Mouse (Mus musculus): ENCODE results near the gene Ccdc159. TPM values are rescaled to one million over a fixed set of nuclear protein-coding genes. Genes with fewer than 3 reads are reported as not detected.

The Ccdc159 gene
- polyA plus RNA-seq, 1 experiment from 2014 or later, result 2.3 TPM

DNA sequence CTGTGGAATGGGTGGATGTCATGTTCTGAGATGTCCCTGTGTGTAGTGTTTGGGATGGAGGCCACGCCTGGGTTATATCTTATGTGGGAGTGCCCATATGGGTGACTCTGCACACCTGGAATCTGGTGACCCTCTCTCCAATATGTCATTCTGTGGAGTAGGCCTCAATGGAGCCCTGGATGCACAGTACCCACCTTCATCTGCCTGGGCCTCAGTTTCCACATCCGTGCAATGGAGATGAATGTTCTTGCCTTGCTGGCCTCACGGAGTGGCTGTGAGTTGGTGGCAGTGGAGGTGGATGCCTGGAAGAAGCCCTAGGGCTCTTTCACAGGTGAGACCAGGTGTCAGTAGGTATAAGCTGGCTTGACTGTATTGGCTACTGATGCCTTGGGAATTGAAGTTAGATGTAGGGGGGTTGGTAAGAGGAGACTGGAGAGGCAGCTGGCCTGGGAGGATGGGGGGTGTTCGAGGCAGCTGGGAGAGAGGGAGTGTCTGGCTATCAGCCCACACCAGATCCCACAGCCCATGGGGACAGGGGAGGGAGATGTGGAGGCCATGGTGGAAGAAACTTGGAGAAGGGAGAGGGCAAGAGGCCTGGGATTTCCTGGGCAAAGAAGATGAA, 11.1 kb downstream of the Ccdc159 start:
- no peak for ATAC-seq (replicated peaks; ENCODE audit: insufficient number of reproducible peaks, low FRiP score, low TSS enrichment)
- 0 out of 2 replicates have a peak, but pooled peaks cover 3% of the 10 kb centered on the region for H3K4me1 ChIP-seq (ENCODE audit: control insufficient read depth, insufficient read depth, low read length)
- H3K9me3 ChIP-seq (replicated peaks; ENCODE audit: control insufficient read depth, low read length), result no peaks in the 10 kb centered on the region

DNA sequence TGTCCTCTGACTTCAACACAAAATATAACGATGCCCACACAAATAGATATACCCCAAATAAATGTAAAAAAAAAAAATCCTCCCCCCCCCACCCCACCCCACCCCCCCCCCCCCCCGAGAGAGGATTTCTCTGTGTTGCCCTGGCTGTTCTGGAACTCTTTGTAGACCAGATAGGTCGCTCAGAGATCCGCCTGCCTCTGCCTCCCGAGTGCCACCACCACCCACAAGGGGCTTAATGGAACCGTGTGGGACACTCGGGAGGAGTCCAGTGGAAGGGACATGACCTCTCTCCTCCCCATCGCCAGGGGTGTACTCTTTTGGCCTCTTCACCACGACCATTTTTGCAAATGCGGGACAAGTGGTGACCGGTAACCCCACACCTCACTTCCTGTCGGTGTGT, 15.8 kb downstream of the Ccdc159 start:
- 61% methylated on average over 12 of the region's 12 CpGs for WGBS (ENCODE audit: insufficient replicate concordance)
- Histone ChIP-seq H3K4me2 (no peak overlapping the region), H3K9ac (ENCODE audit: low read depth, low read length) (no peak overlapping the region), H3K36me3 (ENCODE audit: control insufficient read depth, insufficient read depth, low read length) (no peaks in the 10 kb centered on the region), H3K4me1 (ENCODE audit: control insufficient read depth, insufficient read depth, low read length) (peaks cover 3% of the 10 kb centered on the region; the same call in 1 of the 2 replicates), H3K27me3 (ENCODE audit: control insufficient read depth, insufficient read depth, low read length) (peaks cover 30% of the 10 kb centered on the region), H3K27ac (ENCODE audit: low read depth, low read length) (no peak overlapping the region), H3K9me3 (replicated peaks; ENCODE audit: control insufficient read depth, low read length) (no peaks in the 10 kb centered on the region), H3K4me3 (ENCODE audit: low read depth, low read length) (no peak overlapping the region)
- ATAC-seq (replicated peaks; ENCODE audit: insufficient number of reproducible peaks, low FRiP score, low TSS enrichment), result no peak; the same call in 1 of the 2 replicates

More for the DNA sequence above, 11.1 kb downstream of the Ccdc159 start:
- peaks cover 2% of the 10 kb centered on the region for H3K27me3 ChIP-seq (ENCODE audit: control insufficient read depth, insufficient read depth, low read length)
- H3K9ac ChIP-seq (ENCODE audit: low read depth, low read length), result no peak overlapping the region
- H3K4me3 ChIP-seq (ENCODE audit: low read depth, low read length), result no peak overlapping the region
- 68% methylated on average over 4 of the region's 4 CpGs for WGBS (ENCODE audit: insufficient replicate concordance)
- no peak overlapping the region for H3K4me2 ChIP-seq
- H3K27ac ChIP-seq (ENCODE audit: low read depth, low read length), result no peak overlapping the region
- no peaks in the 10 kb centered on the region for H3K36me3 ChIP-seq (ENCODE audit: control insufficient read depth, insufficient read depth, low read length)

DNA sequence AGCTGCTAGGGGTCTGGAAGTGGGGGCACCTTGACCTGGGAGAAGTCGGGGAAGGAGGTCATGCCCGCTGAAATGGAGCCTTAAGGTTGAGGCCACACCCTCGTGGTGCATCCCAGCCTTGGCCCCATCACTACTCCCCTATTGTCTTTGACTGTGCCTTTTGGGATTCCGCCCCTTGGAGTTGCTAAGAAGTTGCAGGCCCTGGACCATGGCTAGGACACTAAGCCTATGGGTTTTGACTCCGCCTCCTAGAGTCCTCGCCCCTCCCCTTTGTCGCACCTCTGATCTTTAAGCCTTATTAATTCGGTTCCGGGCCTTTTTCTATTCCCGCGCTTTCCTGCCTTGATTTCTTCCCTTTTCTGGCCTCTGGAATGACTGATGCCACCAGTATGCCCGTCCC, 16.4 kb downstream of the Ccdc159 start:
- H3K27me3 ChIP-seq (ENCODE audit: control insufficient read depth, insufficient read depth, low read length), result peaks cover 36% of the 10 kb centered on the region
- H3K9ac ChIP-seq (ENCODE audit: low read depth, low read length), result no peak overlapping the region
- H3K4me1 ChIP-seq (ENCODE audit: control insufficient read depth, insufficient read depth, low read length), result peaks cover 3% of the 10 kb centered on the region; the same call in 1 of the 2 replicates
- no peak overlapping the region for H3K4me2 ChIP-seq
- H3K36me3 ChIP-seq (ENCODE audit: control insufficient read depth, insufficient read depth, low read length), result no peaks in the 10 kb centered on the region
- H3K27ac ChIP-seq (ENCODE audit: low read depth, low read length), result no peak overlapping the region
- H3K4me3 ChIP-seq (ENCODE audit: low read depth, low read length), result no peak overlapping the region
- ATAC-seq (replicated peaks; ENCODE audit: insufficient number of reproducible peaks, low FRiP score, low TSS enrichment), result no peak
- no peaks in the 10 kb centered on the region for H3K9me3 ChIP-seq (replicated peaks; ENCODE audit: control insufficient read depth, low read length)
- 37% methylated on average over 12 of the region's 12 CpGs for WGBS (ENCODE audit: insufficient replicate concordance)

DNA sequence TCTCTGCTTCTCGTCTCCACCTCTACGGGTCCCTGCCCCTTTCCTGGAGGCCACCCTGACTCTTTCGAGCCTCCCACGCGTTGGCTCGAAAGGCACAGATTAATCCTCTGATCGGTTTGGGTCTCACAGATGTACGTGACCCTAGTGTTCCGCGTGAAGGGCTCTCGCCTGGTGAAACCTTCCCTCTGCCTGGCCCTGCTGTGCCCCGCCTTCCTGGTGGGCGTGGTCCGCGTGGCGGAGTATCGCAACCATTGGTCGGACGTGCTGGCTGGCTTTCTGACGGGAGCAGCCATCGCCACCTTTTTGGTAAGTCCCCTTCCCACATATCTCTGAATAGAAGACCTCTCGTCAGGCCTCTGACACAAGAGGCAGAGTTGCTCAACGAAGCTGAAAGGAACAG, 17.0 kb downstream of the Ccdc159 start:
- no peak overlapping the region for H3K9ac ChIP-seq (ENCODE audit: low read depth, low read length)
- WGBS (ENCODE audit: insufficient replicate concordance), result 10% methylated on average over 23 of the region's 23 CpGs
- H3K36me3 ChIP-seq (ENCODE audit: control insufficient read depth, insufficient read depth, low read length), result no peaks in the 10 kb centered on the region
- H3K4me1 ChIP-seq (ENCODE audit: control insufficient read depth, insufficient read depth, low read length), result peaks cover 3% of the 10 kb centered on the region; the same call in 1 of the 2 replicates
- no peak overlapping the region for H3K27ac ChIP-seq (ENCODE audit: low read depth, low read length)
- peaks cover 42% of the 10 kb centered on the region for H3K27me3 ChIP-seq (ENCODE audit: control insufficient read depth, insufficient read depth, low read length)
- H3K4me3 ChIP-seq (ENCODE audit: low read depth, low read length), result no peak overlapping the region
- H3K9me3 ChIP-seq (replicated peaks; ENCODE audit: control insufficient read depth, low read length), result no peaks in the 10 kb centered on the region
- H3K4me2 ChIP-seq, result peak overlapping the region; percentile 27; the same call in 1 of the 2 replicates
- no peak for ATAC-seq (replicated peaks; ENCODE audit: insufficient number of reproducible peaks, low FRiP score, low TSS enrichment)

DNA sequence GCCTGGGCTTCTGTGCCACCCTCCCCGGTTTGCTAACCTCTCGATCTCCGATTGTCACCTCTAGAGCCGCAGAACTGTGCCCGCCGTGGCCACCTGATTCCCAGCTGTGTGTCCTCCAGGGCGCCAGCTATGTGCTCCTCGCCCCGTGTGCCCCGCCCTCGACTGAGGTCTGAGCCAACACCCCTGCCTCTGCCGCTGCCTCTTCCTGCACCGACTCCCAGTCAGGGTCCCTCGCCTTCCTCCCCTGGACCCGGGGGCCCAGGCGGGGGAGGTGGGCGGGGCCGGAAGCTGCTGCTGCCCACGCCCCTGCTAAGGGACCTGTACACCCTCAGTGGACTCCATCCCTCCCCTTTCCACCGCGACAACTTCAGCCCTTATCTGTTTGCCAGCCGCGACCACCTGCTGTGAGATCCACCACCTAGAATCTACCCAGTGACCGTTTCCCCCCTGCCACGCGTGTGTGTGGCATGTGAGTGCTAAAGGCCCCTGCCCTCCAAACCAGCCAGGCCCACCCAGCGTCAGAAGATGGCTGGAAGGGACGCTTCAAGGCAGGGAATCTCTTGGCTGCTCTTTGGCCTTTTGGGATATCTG, 20.4 kb downstream of the Ccdc159 start:
- Histone ChIP-seq H3K4me1 (ENCODE audit: control insufficient read depth, insufficient read depth, low read length) (peaks cover 3% of the 10 kb centered on the region; the same call in 1 of the 2 replicates), H3K4me3 (ENCODE audit: low read depth, low read length) (no peak overlapping the region), H3K9ac (ENCODE audit: low read depth, low read length) (no peak overlapping the region), H3K36me3 (ENCODE audit: control insufficient read depth, insufficient read depth, low read length) (no peaks in the 10 kb centered on the region), H3K9me3 (replicated peaks; ENCODE audit: control insufficient read depth, low read length) (no peaks in the 10 kb centered on the region), H3K4me2 (peak overlapping the region; percentile 50), H3K27me3 (ENCODE audit: control insufficient read depth, insufficient read depth, low read length) (peaks cover 42% of the 10 kb centered on the region), H3K27ac (ENCODE audit: low read depth, low read length) (no peak overlapping the region)
- ATAC-seq (replicated peaks; ENCODE audit: insufficient number of reproducible peaks, low FRiP score, low TSS enrichment), result no peak
- 3% methylated on average over 28 of the region's 28 CpGs for WGBS (ENCODE audit: insufficient replicate concordance)

DNA sequence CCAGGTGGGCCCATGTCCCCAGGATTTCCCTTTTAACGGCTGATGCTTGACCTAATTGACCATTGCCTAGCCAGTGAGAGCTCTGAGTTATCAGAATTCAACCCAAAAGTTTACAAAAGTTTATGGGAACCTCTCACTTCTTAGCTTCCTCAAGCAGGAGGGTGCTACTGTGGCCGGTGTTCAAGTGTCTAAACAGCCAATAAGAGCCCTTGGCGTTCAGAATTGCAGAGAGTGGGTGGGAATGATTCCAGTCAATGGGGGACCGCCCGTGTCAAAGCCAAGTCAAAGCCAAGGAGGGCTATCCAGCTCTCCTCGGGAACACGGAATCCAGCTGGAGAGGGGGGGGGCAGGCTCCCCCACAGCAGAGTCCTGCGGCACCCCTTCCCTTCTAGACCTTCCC, 20.9 kb downstream of the Ccdc159 start:
- Histone ChIP-seq H3K27me3 (ENCODE audit: control insufficient read depth, insufficient read depth, low read length) (peaks cover 42% of the 10 kb centered on the region), H3K9me3 (replicated peaks; ENCODE audit: control insufficient read depth, low read length) (no peaks in the 10 kb centered on the region), H3K27ac (ENCODE audit: low read depth, low read length) (no peak overlapping the region), H3K4me3 (ENCODE audit: low read depth, low read length) (no peak overlapping the region), H3K4me2 (no peak overlapping the region), H3K36me3 (ENCODE audit: control insufficient read depth, insufficient read depth, low read length) (no peaks in the 10 kb centered on the region), H3K9ac (ENCODE audit: low read depth, low read length) (no peak overlapping the region), H3K4me1 (ENCODE audit: control insufficient read depth, insufficient read depth, low read length) (peaks cover 3% of the 10 kb centered on the region; the same call in 1 of the 2 replicates)
- 45% methylated on average over 8 of the region's 8 CpGs for WGBS (ENCODE audit: insufficient replicate concordance)
- ATAC-seq (replicated peaks; ENCODE audit: insufficient number of reproducible peaks, low FRiP score, low TSS enrichment), result no peak

DNA sequence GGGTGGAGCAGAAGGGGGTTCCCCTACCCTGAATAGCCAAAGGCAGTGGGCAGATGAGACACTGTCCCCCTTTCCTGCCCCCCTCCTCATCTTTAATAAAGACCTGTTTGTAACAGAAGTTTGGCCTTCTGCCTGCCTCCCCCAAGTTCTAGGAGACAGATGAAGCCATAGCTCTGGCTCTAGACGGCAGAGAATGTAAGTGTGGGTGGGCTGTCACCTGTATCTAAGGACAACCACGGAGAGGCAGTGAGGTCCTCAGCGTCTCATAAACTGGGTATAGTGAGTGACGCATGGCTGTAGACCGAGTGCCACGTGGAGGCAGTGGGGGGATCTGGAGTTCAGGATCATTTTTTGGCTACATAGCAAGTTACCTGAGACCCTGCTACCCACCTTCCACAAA, 21.5 kb downstream of the Ccdc159 start:
- H3K27ac ChIP-seq (ENCODE audit: low read depth, low read length), result no peak overlapping the region
- no peak for ATAC-seq (replicated peaks; ENCODE audit: insufficient number of reproducible peaks, low FRiP score, low TSS enrichment)
- H3K9me3 ChIP-seq (replicated peaks; ENCODE audit: control insufficient read depth, low read length), result no peaks in the 10 kb centered on the region
- H3K36me3 ChIP-seq (ENCODE audit: control insufficient read depth, insufficient read depth, low read length), result no peaks in the 10 kb centered on the region
- 64% methylated on average over 6 of the region's 6 CpGs for WGBS (ENCODE audit: insufficient replicate concordance)
- H3K4me2 ChIP-seq, result no peak overlapping the region
- peaks cover 36% of the 10 kb centered on the region for H3K27me3 ChIP-seq (ENCODE audit: control insufficient read depth, insufficient read depth, low read length)
- H3K9ac ChIP-seq (ENCODE audit: low read depth, low read length), result no peak overlapping the region
- H3K4me3 ChIP-seq (ENCODE audit: low read depth, low read length), result no peak overlapping the region
- peaks cover 3% of the 10 kb centered on the region; the same call in 1 of the 2 replicates for H3K4me1 ChIP-seq (ENCODE audit: control insufficient read depth, insufficient read depth, low read length)

DNA sequence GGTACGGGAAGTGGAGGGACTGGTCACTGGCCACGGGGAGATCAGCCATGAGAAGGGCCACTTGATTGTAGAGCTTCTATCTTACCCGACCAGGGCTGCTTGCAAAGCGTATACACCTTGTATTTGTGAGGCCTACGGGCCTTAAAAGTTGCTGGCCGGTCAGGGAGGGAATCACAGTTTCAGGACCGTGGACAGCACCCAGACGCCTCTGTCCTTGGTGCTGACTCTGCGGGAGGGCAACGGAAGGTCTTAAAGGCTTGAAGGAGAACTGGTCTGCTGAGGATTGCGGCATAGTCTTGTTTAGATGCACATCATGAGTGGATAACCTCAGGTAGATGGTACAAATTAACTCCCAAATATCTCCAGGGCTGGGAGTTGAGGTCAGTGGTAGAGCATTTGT, 23.1 kb downstream of the Ccdc159 start:
- Histone ChIP-seq H3K9me3 (replicated peaks; ENCODE audit: control insufficient read depth, low read length) (no peaks in the 10 kb centered on the region), H3K4me2 (no peak overlapping the region), H3K36me3 (ENCODE audit: control insufficient read depth, insufficient read depth, low read length) (no peaks in the 10 kb centered on the region), H3K27ac (ENCODE audit: low read depth, low read length) (no peak overlapping the region), H3K27me3 (ENCODE audit: control insufficient read depth, insufficient read depth, low read length) (peaks cover 28% of the 10 kb centered on the region), H3K4me3 (ENCODE audit: low read depth, low read length) (no peak overlapping the region), H3K9ac (ENCODE audit: low read depth, low read length) (no peak overlapping the region), H3K4me1 (ENCODE audit: control insufficient read depth, insufficient read depth, low read length) (peaks cover 3% of the 10 kb centered on the region; the same call in 1 of the 2 replicates)
- WGBS (ENCODE audit: insufficient replicate concordance), result 17% methylated on average over 11 of the region's 11 CpGs
- no peak for ATAC-seq (replicated peaks; ENCODE audit: insufficient number of reproducible peaks, low FRiP score, low TSS enrichment)

DNA sequence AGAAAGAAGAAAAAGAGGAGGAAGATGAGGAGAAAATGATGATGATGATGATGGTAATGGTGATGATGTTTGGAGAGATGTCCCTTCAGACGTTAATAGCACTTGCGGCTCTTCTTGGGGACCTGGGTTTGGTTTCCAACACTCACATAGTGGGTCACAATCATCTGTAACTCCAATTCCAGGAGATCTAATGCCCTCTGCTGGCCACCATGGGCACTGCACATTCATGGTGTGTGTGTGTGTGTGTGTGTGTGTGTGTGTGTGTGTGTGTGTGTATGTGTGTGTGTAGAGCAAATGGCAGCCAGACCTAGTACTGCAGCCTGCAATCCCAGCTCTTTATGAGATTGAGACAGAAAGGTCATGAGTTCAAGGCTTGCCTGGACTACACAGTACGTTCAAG, 24.7 kb downstream of the Ccdc159 start:
- Histone ChIP-seq H3K4me2 (no peak overlapping the region), H3K9me3 (replicated peaks; ENCODE audit: control insufficient read depth, low read length) (no peaks in the 10 kb centered on the region), H3K27me3 (ENCODE audit: control insufficient read depth, insufficient read depth, low read length) (peaks cover 22% of the 10 kb centered on the region), H3K36me3 (ENCODE audit: control insufficient read depth, insufficient read depth, low read length) (no peaks in the 10 kb centered on the region), H3K4me3 (ENCODE audit: low read depth, low read length) (no peak overlapping the region), H3K27ac (ENCODE audit: low read depth, low read length) (no peak overlapping the region), H3K4me1 (ENCODE audit: control insufficient read depth, insufficient read depth, low read length) (peaks cover 3% of the 10 kb centered on the region; the same call in 1 of the 2 replicates), H3K9ac (ENCODE audit: low read depth, low read length) (no peak overlapping the region)
- WGBS (ENCODE audit: insufficient replicate concordance), result 61% methylated on average over 3 of the region's 3 CpGs
- ATAC-seq (replicated peaks; ENCODE audit: insufficient number of reproducible peaks, low FRiP score, low TSS enrichment), result no peak
